Comparison of ENCODE assay signal across 8 mouse cellular contexts in genomic region chr12:86422166-86422910, GRCm38 (mm10).
DNase-seq lines count a peak whose midpoint lies in the region; ATAC-seq lines count a peak whose summit lies in the region.

No protein-coding gene starts in this region.

- peaks cover 88% of the 10 kb centered on the region for H3K27me3 ChIP-seq in hindbrain, embryonic 12.5 days
- H3K27me3 ChIP-seq in midbrain, embryonic 12.5 days: peaks cover 94% of the 10 kb centered on the region

- 1% methylated on average over 59 of the region's 59 CpGs for WGBS in hindbrain, embryonic 12.5 days
- WGBS in midbrain, embryonic 12.5 days: 1% methylated on average over 59 of the region's 59 CpGs

- H3K4me1 ChIP-seq in brown adipose tissue, adult 24 weeks (ENCODE audit: control insufficient read depth, insufficient read depth, insufficient read length, low read length): no peaks in the 10 kb centered on the region
- H3K4me1 ChIP-seq in hindbrain, embryonic 12.5 days: peaks cover 22% of the 10 kb centered on the region
- peaks cover 23% of the 10 kb centered on the region for H3K4me1 ChIP-seq in midbrain, embryonic 12.5 days

- H3K27ac ChIP-seq in brown adipose tissue, adult 24 weeks (replicated peaks; ENCODE audit: low read depth, low read length): no peak overlapping the region
- H3K27ac ChIP-seq in hindbrain, embryonic 12.5 days: no peak overlapping the region
- no peak overlapping the region for H3K27ac ChIP-seq in midbrain, embryonic 12.5 days (replicated peaks)

- peak overlapping the region; percentile 91 for H3K4me2 ChIP-seq in hindbrain, embryonic 12.5 days (replicated peaks)
- peak overlapping the region; percentile 77 for H3K4me2 ChIP-seq in midbrain, embryonic 12.5 days (replicated peaks)

- peak; percentile 22 for DNase-seq in embryo, embryonic 9.5 days (ENCODE audit: extremely low spot score)
- DNase-seq in embryo, embryonic 10 days (ENCODE audit: low spot score): no peak
- DNase-seq in right cerebral cortex, postnatal 25 days: no peak
- DNase-seq in layer of hippocampus, adult 11-12 months (ENCODE audit: low spot score): no peak

- H3K4me3 ChIP-seq in brown adipose tissue, adult 24 weeks (ENCODE audit: insufficient read depth, low read depth, low read length): peak overlapping the region; percentile 85
- H3K4me3 ChIP-seq in hindbrain, embryonic 12.5 days: peak overlapping the region; percentile 51
- H3K4me3 ChIP-seq in midbrain, embryonic 12.5 days: peak overlapping the region; percentile 53

- ATAC-seq in hindbrain, embryonic 12.5 days (ENCODE audit: low FRiP score): no peak
- no peak for ATAC-seq in midbrain, embryonic 12.5 days (ENCODE audit: low FRiP score, low read depth)
- no peak for ATAC-seq in frontal cortex, adult (ENCODE audit: low TSS enrichment)

- H3K36me3 ChIP-seq in hindbrain, embryonic 12.5 days: no peaks in the 10 kb centered on the region
- no peaks in the 10 kb centered on the region for H3K36me3 ChIP-seq in midbrain, embryonic 12.5 days

- H3K9me3 ChIP-seq in hindbrain, embryonic 12.5 days (replicated peaks): no peaks in the 10 kb centered on the region
- no peaks in the 10 kb centered on the region for H3K9me3 ChIP-seq in midbrain, embryonic 12.5 days

- 0 out of 2 replicates have a peak overlapping the region, but pooled peaks have one; percentile 56 for H3K9ac ChIP-seq in hindbrain, embryonic 12.5 days
- H3K9ac ChIP-seq in midbrain, embryonic 12.5 days (replicated peaks): peak overlapping the region; percentile 56; the same call in 1 of the 2 replicates
